8 mouse cellular contexts compared by ENCODE assay signal in the genomic region with DNA sequence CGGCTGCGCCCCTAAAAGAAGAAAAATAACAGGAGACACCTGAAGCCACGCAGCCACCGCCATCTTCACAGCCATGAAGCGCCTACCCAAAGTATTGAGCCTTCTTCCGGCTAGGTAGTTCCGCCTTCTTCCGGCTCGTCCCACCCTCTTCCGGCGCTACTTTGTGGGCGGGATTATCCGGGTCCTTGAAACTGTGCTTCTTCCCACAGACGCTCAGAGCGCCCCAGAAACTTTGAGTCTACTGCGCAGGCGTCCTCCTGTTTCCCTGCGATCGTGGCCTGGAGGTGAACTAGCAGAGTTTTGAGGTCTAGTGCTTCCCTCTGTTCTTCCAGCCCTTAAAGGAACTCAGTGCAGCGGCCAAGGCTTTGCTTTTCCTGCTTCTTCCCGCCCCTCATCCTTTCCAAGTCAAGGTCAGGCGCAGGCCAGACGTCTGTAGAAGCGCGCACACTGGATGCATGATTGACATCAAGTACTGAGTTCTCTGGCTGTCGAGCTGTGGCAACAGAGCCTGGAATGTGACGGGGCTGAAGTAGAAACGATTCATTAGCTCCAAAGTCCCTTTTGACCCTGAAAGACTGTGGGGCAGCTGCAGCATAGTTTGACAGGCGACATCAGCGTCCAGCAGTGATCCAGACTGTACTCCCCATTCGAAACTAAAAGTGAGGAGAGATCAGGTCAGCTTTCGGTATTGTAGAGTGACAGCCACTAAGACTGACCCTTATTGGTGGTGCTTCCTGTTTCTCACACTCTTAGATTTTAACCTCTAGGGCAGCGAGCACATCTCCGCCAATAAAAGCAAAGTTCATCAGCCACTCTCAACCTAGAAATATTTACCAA. TPM values are rescaled to one million over a fixed set of nuclear protein-coding genes. Genes with fewer than 3 reads are reported as not detected.
DNase-seq lines count a peak whose midpoint lies in the region; ATAC-seq lines count a peak whose summit lies in the region.

Gene Tmem87a, minus strand, starts transcription at position 128 of the 837 bp plus-strand sequence.

- ATAC-seq in CD4-positive, CD25-positive, alpha-beta regulatory T cell, adult 4 months = peak; percentile 97
- ATAC-seq in heart, embryonic 14.5 days (ENCODE audit: insufficient number of reproducible peaks, insufficient read depth, low FRiP score, low read depth) = peak; percentile 99
- ATAC-seq in liver, embryonic 13.5 days (ENCODE audit: low read depth) = peak; percentile 99
- peak; percentile 99 for ATAC-seq in stomach, embryonic 16.5 days (ENCODE audit: insufficient read depth, low FRiP score)

- WGBS in heart, embryonic 14.5 days = 1% methylated on average over 33 of the region's 34 CpGs
- under 1% methylated on average over 34 of the region's 34 CpGs for WGBS in liver, embryonic 13.5 days (ENCODE audit: insufficient replicate concordance)
- WGBS in stomach, embryonic 16.5 days = under 1% methylated on average over 34 of the region's 34 CpGs

- H3K4me3 ChIP-seq in heart, embryonic 14.5 days (ENCODE audit: control insufficient read depth in 1 of 2, insufficient read depth in 1 of 2, low read depth in 1 of 2, low read length in 2 of 2) = peak within 1 kb of the TSS; percentile 84
- peak within 1 kb of the TSS; percentile 92 for H3K4me3 ChIP-seq in liver, embryonic 13.5 days (replicated peaks)
- peak within 1 kb of the TSS; percentile 71 for H3K4me3 ChIP-seq in stomach, embryonic 16.5 days (replicated peaks; ENCODE audit: low read length)

- peak; percentile 93 for DNase-seq in c-Kit-negative CD71-positive TER-119-positive erythroid progenitor cells, embryonic 14.5 days (ENCODE audit: low read depth, low spot score)
- DNase-seq in fibroblast of lung, adult 2 months (ENCODE audit: low read depth) = peak; percentile 91
- peak; percentile 96 for DNase-seq in kidney, postnatal 14 days
- peak; percentile 94 for DNase-seq in liver, embryonic 13.5 days
- DNase-seq in neural tube, embryonic 10.5 days (ENCODE audit: extremely low spot score, low spot score) = peak; percentile 97

- H3K4me1 ChIP-seq in heart, embryonic 14.5 days (ENCODE audit: control insufficient read depth in 2 of 2, insufficient read depth in 2 of 2, low read length in 2 of 2) = peaks cover 2 to 10% of the 10 kb centered on the region in 2 experiments; a peak in 3 of 4 replicates
- H3K4me1 ChIP-seq in liver, embryonic 13.5 days (replicated peaks) = peaks cover 30% of the 10 kb centered on the region
- H3K4me1 ChIP-seq in stomach, embryonic 16.5 days (ENCODE audit: control insufficient read depth, insufficient read depth, low read length) = peaks cover 7% of the 10 kb centered on the region

- H3K27me3 ChIP-seq in heart, embryonic 14.5 days (ENCODE audit: control insufficient read depth, insufficient read depth, low read length) = no peaks in the 10 kb centered on the region
- H3K27me3 ChIP-seq in liver, embryonic 13.5 days = no peaks in the 10 kb centered on the region
- H3K27me3 ChIP-seq in stomach, embryonic 16.5 days (ENCODE audit: control insufficient read depth, insufficient read depth, low read length) = no peaks in the 10 kb centered on the region

- H3K4me2 ChIP-seq in heart, embryonic 14.5 days (ENCODE audit: low read length) = peak within 1 kb of the TSS; percentile 80
- H3K4me2 ChIP-seq in liver, embryonic 13.5 days = peak within 1 kb of the TSS; percentile 89
- H3K4me2 ChIP-seq in stomach, embryonic 16.5 days (ENCODE audit: low read depth, low read length) = peak within 1 kb of the TSS; percentile 76

- H3K9ac ChIP-seq in heart, embryonic 14.5 days (ENCODE audit: low read length) = peak within 1 kb of the TSS; percentile 89
- H3K9ac ChIP-seq in liver, embryonic 13.5 days = peak within 1 kb of the TSS; percentile 85
- peak within 1 kb of the TSS; percentile 86 for H3K9ac ChIP-seq in stomach, embryonic 16.5 days (ENCODE audit: low read length)

- H3K36me3 ChIP-seq in heart, embryonic 14.5 days (ENCODE audit: control insufficient read depth, insufficient read depth, low read length) = 0 out of 2 replicates have a peak, but pooled peaks cover 6% of the 10 kb centered on the region
- H3K36me3 ChIP-seq in liver, embryonic 13.5 days = peaks cover 3% of the 10 kb centered on the region
- H3K36me3 ChIP-seq in stomach, embryonic 16.5 days (ENCODE audit: control insufficient read depth, insufficient read depth, low read length) = no peaks in the 10 kb centered on the region

- H3K9me3 ChIP-seq in heart, embryonic 14.5 days (ENCODE audit: control insufficient read depth, low read length) = peaks cover 3% of the 10 kb centered on the region; the same call in 1 of the 2 replicates
- H3K9me3 ChIP-seq in liver, embryonic 13.5 days (replicated peaks) = no peaks in the 10 kb centered on the region
- H3K9me3 ChIP-seq in stomach, embryonic 16.5 days (replicated peaks; ENCODE audit: control insufficient read depth, low read length) = no peaks in the 10 kb centered on the region

- H3K27ac ChIP-seq in heart, embryonic 14.5 days (replicated peaks in 1 of 2; ENCODE audit: control insufficient read depth in 1 of 2, insufficient read depth in 1 of 2, low read depth in 2 of 2, low read length in 2 of 2) = peak within 1 kb of the TSS; percentile 99 to 100
- H3K27ac ChIP-seq in liver, embryonic 13.5 days = peak within 1 kb of the TSS; percentile 97
- H3K27ac ChIP-seq in stomach, embryonic 16.5 days (ENCODE audit: low read length) = peak within 1 kb of the TSS; percentile 99

RNA-seq across cellular contexts. Expression of gene Tmem87a, which starts in this region (rescaled TPM):
- 10 to 100 TPM; 14.4 to 25.7 TPM for polyA plus RNA-seq in CD4-positive, CD25-positive, alpha-beta regulatory T cell, adult 4 months (2017; shearing (Covaris generic))
- 7.5 and 9.9 TPM in 2 replicates for polyA plus RNA-seq in heart, embryonic 14.5 days (2014; fragmentation: Nextera tagmentation; extraction: Ambion mirVana)
- 4.0 and 6.2 TPM in 2 replicates for polyA plus RNA-seq in liver, embryonic 13.5 days (2015; fragmentation: Nextera tagmentation; extraction: Ambion mirVana)
- polyA plus RNA-seq in stomach, embryonic 16.5 days (2015; fragmentation: Nextera tagmentation; extraction: Ambion mirVana) = 12.3 and 14.8 TPM in 2 replicates

Comparison
In these comparisons a context has a peak if more than half of its experiments do, and no peak if none do; other contexts are left out.
1. Peak in every context shown above with its lines: DNase-seq, ATAC-seq, H3K4me3 ChIP-seq and H3K27ac ChIP-seq.